8 mouse cellular contexts compared by ENCODE assay signal in genomic region chr10:56377966-56378647, GRCm38 (mm10). TPM values are rescaled to one million over a fixed set of nuclear protein-coding genes. Genes with fewer than 3 reads are reported as not detected.
DNase-seq lines count a peak whose midpoint lies in the region; ATAC-seq and TF ChIP-seq lines count a peak whose summit lies in the region.

No protein-coding gene starts in this region.

- no peak for ATAC-seq in heart, embryonic 15.5 days (replicated peaks; ENCODE audit: insufficient number of reproducible peaks, insufficient read depth, low FRiP score, low read depth)
- ATAC-seq in limb, embryonic 12.5 days (ENCODE audit: insufficient number of reproducible peaks, insufficient read depth, low FRiP score, low TSS enrichment, low read depth) = peak; percentile 7; the same call in 1 of the 2 replicates
- ATAC-seq in midbrain, embryonic 15.5 days (replicated peaks) = peak; percentile 49

- under 1% methylated on average over 25 of the region's 25 CpGs for WGBS in cerebellum, adult 2 months
- under 1% methylated on average over 25 of the region's 25 CpGs for WGBS in heart, embryonic 15.5 days
- WGBS in limb, embryonic 12.5 days = under 1% methylated on average over 25 of the region's 25 CpGs
- WGBS in midbrain, embryonic 15.5 days = under 1% methylated on average over 25 of the region's 25 CpGs

- no peaks in the 10 kb centered on the region for H3K9me3 ChIP-seq in heart, embryonic 15.5 days (replicated peaks)
- H3K9me3 ChIP-seq in limb, embryonic 12.5 days = no peaks in the 10 kb centered on the region
- H3K9me3 ChIP-seq in midbrain, embryonic 15.5 days = no peaks in the 10 kb centered on the region

- peak overlapping the region; percentile 68 for H3K4me2 ChIP-seq in heart, embryonic 15.5 days
- H3K4me2 ChIP-seq in limb, embryonic 12.5 days = peak overlapping the region; percentile 59
- H3K4me2 ChIP-seq in midbrain, embryonic 15.5 days = peak overlapping the region; percentile 87

- H3K9ac ChIP-seq in heart, embryonic 15.5 days = peak overlapping the region; percentile 83
- H3K9ac ChIP-seq in limb, embryonic 12.5 days (replicated peaks) = peak overlapping the region; percentile 90
- H3K9ac ChIP-seq in midbrain, embryonic 15.5 days = peak overlapping the region; percentile 47

- no peak for TF ChIP-seq POLR2A in cerebellum, adult 2 months (IDR thresholded peaks at IDR 0.05; ENCODE audit: borderline replicate concordance, insufficient read depth, low read length)
- no peak for TF ChIP-seq POLR2A in cortical plate, adult 2 months (IDR thresholded peaks at IDR 0.05; ENCODE audit: extremely low read depth, insufficient read depth, low read length)

- H3K4me1 ChIP-seq in cerebellum, adult 2 months (ENCODE audit: control insufficient read depth, insufficient read depth, low read length) = no peaks in the 10 kb centered on the region
- no peaks in the 10 kb centered on the region for H3K4me1 ChIP-seq in cortical plate, adult 2 months (ENCODE audit: control insufficient read depth, insufficient read depth, low read length)
- H3K4me1 ChIP-seq in heart, embryonic 15.5 days (replicated peaks) = peaks cover 12% of the 10 kb centered on the region
- peaks cover 28% of the 10 kb centered on the region for H3K4me1 ChIP-seq in limb, embryonic 12.5 days (replicated peaks)
- H3K4me1 ChIP-seq in midbrain, embryonic 15.5 days = peaks cover 26% of the 10 kb centered on the region

- H3K27me3 ChIP-seq in cerebellum, adult 2 months (ENCODE audit: control insufficient read depth, insufficient read depth, low read length) = peaks cover 4% of the 10 kb centered on the region; the same call in 1 of the 2 replicates
- no peaks in the 10 kb centered on the region for H3K27me3 ChIP-seq in heart, embryonic 15.5 days
- no peaks in the 10 kb centered on the region for H3K27me3 ChIP-seq in limb, embryonic 12.5 days
- peaks cover 22% of the 10 kb centered on the region for H3K27me3 ChIP-seq in midbrain, embryonic 15.5 days (replicated peaks)

- peak; percentile 3 to 16 for DNase-seq in cerebellum, adult 2 months
- DNase-seq in cerebellum, adult 11-12 months = no peak
- DNase-seq in 416B (ENCODE audit: low read depth) = peak; percentile 63
- no peak for DNase-seq in right cerebral cortex, postnatal 10 days (ENCODE audit: low spot score in 2 of 2)

- no peaks in the 10 kb centered on the region for H3K36me3 ChIP-seq in heart, embryonic 15.5 days
- H3K36me3 ChIP-seq in limb, embryonic 12.5 days = peaks cover 5% of the 10 kb centered on the region; the same call in 1 of the 2 replicates
- no peaks in the 10 kb centered on the region for H3K36me3 ChIP-seq in midbrain, embryonic 15.5 days (replicated peaks)

- no peak for TF ChIP-seq CTCF in cerebellum, adult 2 months (IDR thresholded peaks at IDR 0.05; ENCODE audit: borderline replicate concordance, insufficient read depth, low read depth, low read length)
- no peak for TF ChIP-seq CTCF in cortical plate, adult 2 months (IDR thresholded peaks at IDR 0.05; ENCODE audit: extremely low read depth, insufficient read depth, low read length)

- peak overlapping the region; percentile 56 for H3K4me3 ChIP-seq in cerebellum, adult 2 months (replicated peaks; ENCODE audit: insufficient read depth, low read depth, low read length)
- peak overlapping the region; percentile 44 for H3K4me3 ChIP-seq in cortical plate, adult 2 months (ENCODE audit: insufficient read depth, low read length)
- H3K4me3 ChIP-seq in heart, embryonic 15.5 days = peak overlapping the region; percentile 70
- H3K4me3 ChIP-seq in limb, embryonic 12.5 days (replicated peaks) = peak overlapping the region; percentile 75
- peak overlapping the region; percentile 50 for H3K4me3 ChIP-seq in midbrain, embryonic 15.5 days

- peak overlapping the region; percentile 59; the same call in 1 of the 2 replicates for H3K27ac ChIP-seq in cerebellum, adult 2 months (ENCODE audit: insufficient read depth, low read length)
- peak overlapping the region; percentile 78 for H3K27ac ChIP-seq in cortical plate, adult 2 months (ENCODE audit: insufficient read depth, low read length)
- peak overlapping the region; percentile 87 for H3K27ac ChIP-seq in heart, embryonic 15.5 days
- H3K27ac ChIP-seq in limb, embryonic 12.5 days = peak overlapping the region; percentile 94
- peak overlapping the region; percentile 46 for H3K27ac ChIP-seq in midbrain, embryonic 15.5 days

RNA-seq across cellular contexts. Expression of gene Gja1, which starts 1.0 kb away (rescaled TPM):
- 86.4 and 97.8 TPM in 2 replicates for polyA plus RNA-seq in cerebellum, adult 2 months (2012; rRNA removed)
- polyA plus RNA-seq in cortical plate, adult 2 months (2012; rRNA removed) = 80.5 and 83.2 TPM in 2 replicates
- 368 and 467 TPM in 2 replicates for polyA plus RNA-seq in heart, embryonic 15.5 days (2015; fragmentation: Nextera tagmentation; extraction: Ambion mirVana)
- 255 and 257 TPM in 2 replicates for polyA plus RNA-seq in limb, embryonic 12.5 days (2016; fragmentation: Nextera tagmentation; extraction: Ambion mirVana)
- polyA plus RNA-seq in midbrain, embryonic 15.5 days (2015; fragmentation: Nextera tagmentation; extraction: Ambion mirVana) = 113 and 132 TPM in 2 replicates

Comparison
In these comparisons a context has a peak if more than half of its experiments do, and no peak if none do; other contexts are left out.
1. DNase-seq: peak in cerebellum, adult 2 months (2 of 2) and 416B (single experiment); none in cerebellum, adult 11-12 months (single experiment) and right cerebral cortex, postnatal 10 days (0 of 2).
2. Peak in every context shown above with its lines, with median percentiles within 50 percentile points of each other: H3K27ac ChIP-seq, H3K4me3 ChIP-seq, H3K4me2 ChIP-seq and H3K9ac ChIP-seq.